Mouse (Mus musculus): Measurements from ENCODE around the gene Micu2. TPM values are rescaled to one million over a fixed set of nuclear protein-coding genes. Genes with fewer than 3 reads are reported as not detected.

Micu2 gene
- polyA plus RNA-seq, 1 experiment from 2014 or later, result 62.5 TPM

GRCm38 (mm10) chr14:57981720-57982418 is 17.2 kb downstream of the Micu2 start:
- H3K27ac ChIP-seq, result no peak overlapping the region
- no peaks in the 10 kb centered on the region for H3K36me3 ChIP-seq (ENCODE audit: inconsistent target)
- no peak overlapping the region for H3K4me3 ChIP-seq (ENCODE audit: inconsistent target)
- 61% methylated on average over 14 of the region's 14 CpGs for WGBS (ENCODE audit: missing documents)
- peaks cover 7% of the 10 kb centered on the region; the same call in 1 of the 2 replicates for H3K79me2 ChIP-seq (ENCODE audit: inconsistent target)

- Histone ChIP-seq H3K4me3 (ENCODE audit: inconsistent target) (no peak overlapping the region), H3K36me3 (ENCODE audit: inconsistent target) (no peaks in the 10 kb centered on the region), H3K27ac (no peak overlapping the region), H3K79me2 (ENCODE audit: inconsistent target) (peaks cover 7% of the 10 kb centered on the region; the same call in 1 of the 2 replicates)
- WGBS (ENCODE audit: missing documents), result 91% methylated on average over 8 of the region's 8 CpGs
Measured at GRCm38 (mm10) chr14:57980776-57981175, 18.3 kb downstream of the Micu2 start.

GRCm38 (mm10) chr14:57980179-57980578 is 18.9 kb downstream of the Micu2 start:
- 91% methylated on average over 3 of the region's 3 CpGs for WGBS (ENCODE audit: missing documents)
- Histone ChIP-seq H3K4me3 (ENCODE audit: inconsistent target) (no peak overlapping the region), H3K27ac (no peak overlapping the region), H3K36me3 (ENCODE audit: inconsistent target) (no peaks in the 10 kb centered on the region), H3K79me2 (ENCODE audit: inconsistent target) (peaks cover 7% of the 10 kb centered on the region; the same call in 1 of the 2 replicates)

- Histone ChIP-seq H3K79me2 (ENCODE audit: inconsistent target) (peaks cover 7% of the 10 kb centered on the region; the same call in 1 of the 2 replicates), H3K4me3 (ENCODE audit: inconsistent target) (no peak overlapping the region), H3K27ac (no peak overlapping the region), H3K36me3 (ENCODE audit: inconsistent target) (no peaks in the 10 kb centered on the region)
- 88% methylated on average over 5 of the region's 5 CpGs for WGBS (ENCODE audit: missing documents)
Measured at GRCm38 (mm10) chr14:57978144-57978543, 20.9 kb downstream of the Micu2 start.

GRCm38 (mm10) chr14:57975656-57976055 is 23.4 kb downstream of the Micu2 start:
- 93% methylated on average over 6 of the region's 6 CpGs for WGBS (ENCODE audit: missing documents)
- Histone ChIP-seq H3K27ac (no peak overlapping the region), H3K36me3 (ENCODE audit: inconsistent target) (peaks cover 1% of the 10 kb centered on the region; the same call in 1 of the 2 replicates), H3K4me3 (ENCODE audit: inconsistent target) (no peak overlapping the region), H3K79me2 (ENCODE audit: inconsistent target) (no peaks in the 10 kb centered on the region; the same call in 1 of the 2 replicates)

GRCm38 (mm10) chr14:57971986-57972525 is 27.0 kb downstream of the Micu2 start:
- H3K36me3 ChIP-seq (ENCODE audit: inconsistent target), result peaks cover 28% of the 10 kb centered on the region; the same call in 1 of the 2 replicates
- 85% methylated on average over 12 of the region's 12 CpGs for WGBS (ENCODE audit: missing documents)
- no peak overlapping the region for H3K27ac ChIP-seq
- no peaks in the 10 kb centered on the region; the same call in 1 of the 2 replicates for H3K79me2 ChIP-seq (ENCODE audit: inconsistent target)
- no peak overlapping the region for H3K4me3 ChIP-seq (ENCODE audit: inconsistent target)

- no peak overlapping the region for H3K27ac ChIP-seq
Measured at GRCm38 (mm10) chr14:57968873-57969272, 30.2 kb downstream of the Micu2 start.

GRCm38 (mm10) chr14:57967080-57967797 is 31.8 kb downstream of the Micu2 start:
- Histone ChIP-seq H3K36me3 (ENCODE audit: inconsistent target) (peaks cover 28% of the 10 kb centered on the region; the same call in 1 of the 2 replicates), H3K27ac (no peak overlapping the region), H3K4me3 (ENCODE audit: inconsistent target) (no peak overlapping the region), H3K79me2 (ENCODE audit: inconsistent target) (no peaks in the 10 kb centered on the region)
- WGBS (ENCODE audit: missing documents), result 100% methylated on average over 4 of the region's 4 CpGs

More at GRCm38 (mm10) chr14:57968873-57969272, 30.2 kb downstream of the Micu2 start:
- Histone ChIP-seq H3K4me3 (ENCODE audit: inconsistent target) (no peak overlapping the region), H3K79me2 (ENCODE audit: inconsistent target) (no peaks in the 10 kb centered on the region), H3K36me3 (ENCODE audit: inconsistent target) (peaks cover 28% of the 10 kb centered on the region; the same call in 1 of the 2 replicates)
- 98% methylated on average over 6 of the region's 6 CpGs for WGBS (ENCODE audit: missing documents)

GRCm38 (mm10) chr14:57961861-57962260 is 37.2 kb downstream of the Micu2 start:
- Histone ChIP-seq H3K4me3 (ENCODE audit: inconsistent target) (no peak overlapping the region), H3K36me3 (ENCODE audit: inconsistent target) (no peaks in the 10 kb centered on the region), H3K79me2 (ENCODE audit: inconsistent target) (no peaks in the 10 kb centered on the region), H3K27ac (no peak overlapping the region)
- WGBS (ENCODE audit: missing documents), result 86% methylated on average over 4 of the region's 4 CpGs

- Histone ChIP-seq H3K79me2 (ENCODE audit: inconsistent target) (no peaks in the 10 kb centered on the region), H3K27ac (no peak overlapping the region), H3K36me3 (ENCODE audit: inconsistent target) (peaks cover 13% of the 10 kb centered on the region), H3K4me3 (ENCODE audit: inconsistent target) (no peak overlapping the region)
- 39% methylated on average over 2 of the region's 2 CpGs for WGBS (ENCODE audit: missing documents)
Measured at GRCm38 (mm10) chr14:57951089-57951488, 48.0 kb downstream of the Micu2 start.

GRCm38 (mm10) chr14:57945834-57946233 is 53.2 kb downstream of the Micu2 start:
- Histone ChIP-seq H3K4me3 (ENCODE audit: inconsistent target) (no peak overlapping the region), H3K79me2 (ENCODE audit: inconsistent target) (no peaks in the 10 kb centered on the region), H3K27ac (no peak overlapping the region), H3K36me3 (ENCODE audit: inconsistent target) (peaks cover 45% of the 10 kb centered on the region)
- 96% methylated on average over 4 of the region's 4 CpGs for WGBS (ENCODE audit: missing documents)

GRCm38 (mm10) chr14:57937297-57937696 is 61.8 kb downstream of the Micu2 start:
- Histone ChIP-seq H3K79me2 (ENCODE audit: inconsistent target) (no peaks in the 10 kb centered on the region), H3K4me3 (ENCODE audit: inconsistent target) (no peak overlapping the region), H3K27ac (no peak overlapping the region), H3K36me3 (ENCODE audit: inconsistent target) (peaks cover 27% of the 10 kb centered on the region)
- 98% methylated on average over 5 of the region's 6 CpGs for WGBS (ENCODE audit: missing documents)

- Histone ChIP-seq H3K4me3 (ENCODE audit: inconsistent target) (no peak overlapping the region), H3K79me2 (ENCODE audit: inconsistent target) (no peaks in the 10 kb centered on the region), H3K36me3 (ENCODE audit: inconsistent target) (peaks cover 9% of the 10 kb centered on the region; the same call in 1 of the 2 replicates), H3K27ac (no peak overlapping the region)
- 96% methylated on average over 11 of the region's 13 CpGs for WGBS (ENCODE audit: missing documents)
Measured at GRCm38 (mm10) chr14:57934666-57935065, 64.4 kb downstream of the Micu2 start.

- Histone ChIP-seq H3K79me2 (ENCODE audit: inconsistent target) (no peaks in the 10 kb centered on the region), H3K27ac (no peak overlapping the region), H3K4me3 (ENCODE audit: inconsistent target) (no peak overlapping the region), H3K36me3 (ENCODE audit: inconsistent target) (peaks cover 8% of the 10 kb centered on the region; the same call in 1 of the 2 replicates)
- 92% methylated on average over 7 of the region's 7 CpGs for WGBS (ENCODE audit: missing documents)
Measured at GRCm38 (mm10) chr14:57933608-57934007, 65.5 kb downstream of the Micu2 start.
